Mouse (Mus musculus): ENCODE measurements at regions not wholly inside any gene's neighbourhood (a gene's known extent, or its start where the extent isn't known, plus 50 kb on each side); places are given as distances from the start of the nearest gene placed in this dataset.

DNA sequence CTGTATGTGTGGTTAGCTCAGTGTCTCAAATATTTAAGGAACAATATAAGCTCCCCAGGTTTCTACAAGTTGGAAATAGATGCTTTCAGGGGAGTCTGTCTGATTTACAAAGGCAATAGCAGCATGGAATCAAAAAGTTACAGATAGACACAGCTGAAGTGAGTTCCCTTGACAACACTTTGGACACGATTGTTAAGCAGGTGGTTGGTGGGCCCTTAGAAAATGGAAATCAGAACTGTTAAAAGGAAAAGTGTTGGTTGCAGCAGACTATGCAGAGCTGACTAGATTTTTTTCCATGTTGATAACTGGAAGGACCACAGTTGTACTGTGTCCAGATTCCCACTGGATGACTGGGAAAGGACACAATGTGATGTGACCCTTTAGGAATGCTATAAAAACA, 536.6 kb upstream of the Arid1b start:
- no peaks in the 10 kb centered on the region for H3K9me3 ChIP-seq (replicated peaks; ENCODE audit: control insufficient read depth, low read length)
- H3K9ac ChIP-seq (ENCODE audit: low read depth, low read length), result no peak overlapping the region
- no peak for ATAC-seq (replicated peaks; ENCODE audit: insufficient number of reproducible peaks, low FRiP score, low TSS enrichment)
- no peaks in the 10 kb centered on the region for H3K27me3 ChIP-seq (ENCODE audit: control insufficient read depth, insufficient read depth, low read length)
- H3K27ac ChIP-seq (ENCODE audit: low read depth, low read length), result no peak overlapping the region
- WGBS (ENCODE audit: insufficient replicate concordance), result 75% methylated on average over 1 of the region's 1 CpGs
- no peaks in the 10 kb centered on the region for H3K4me1 ChIP-seq (ENCODE audit: control insufficient read depth, insufficient read depth, low read length)
- H3K4me2 ChIP-seq, result no peak overlapping the region
- H3K4me3 ChIP-seq (ENCODE audit: low read depth, low read length), result no peak overlapping the region
- no peaks in the 10 kb centered on the region for H3K36me3 ChIP-seq (ENCODE audit: control insufficient read depth, insufficient read depth, low read length)

DNA sequence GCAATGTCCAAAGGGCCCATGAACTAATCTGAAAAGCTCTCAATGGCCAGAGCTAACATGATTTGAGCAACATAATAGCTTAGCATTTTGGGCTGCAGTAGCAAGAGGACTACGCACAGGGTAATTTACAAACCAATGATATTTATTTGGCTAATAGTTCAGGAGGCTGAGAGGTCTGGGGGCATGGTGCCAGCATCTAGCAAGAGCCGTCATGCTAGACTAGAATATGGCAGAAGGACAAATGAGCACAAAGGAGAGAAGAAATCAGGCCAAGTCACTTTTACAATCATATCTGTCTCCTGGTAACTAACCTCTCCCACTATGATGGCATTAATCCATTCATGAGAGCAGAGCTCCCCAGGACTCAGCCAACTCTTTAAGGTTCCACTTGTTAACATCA, 532.6 kb upstream of the Arid1b start:
- Histone ChIP-seq H3K4me2 (no peak overlapping the region), H3K4me1 (ENCODE audit: control insufficient read depth, insufficient read depth, low read length) (no peaks in the 10 kb centered on the region), H3K36me3 (ENCODE audit: control insufficient read depth, insufficient read depth, low read length) (no peaks in the 10 kb centered on the region), H3K4me3 (ENCODE audit: low read depth, low read length) (no peak overlapping the region), H3K9me3 (replicated peaks; ENCODE audit: control insufficient read depth, low read length) (no peaks in the 10 kb centered on the region), H3K27me3 (ENCODE audit: control insufficient read depth, insufficient read depth, low read length) (no peaks in the 10 kb centered on the region), H3K27ac (ENCODE audit: low read depth, low read length) (no peak overlapping the region), H3K9ac (ENCODE audit: low read depth, low read length) (no peak overlapping the region)
- WGBS (ENCODE audit: insufficient replicate concordance), result 85% methylated on average over 2 of the region's 2 CpGs
- no peak for ATAC-seq (replicated peaks; ENCODE audit: insufficient number of reproducible peaks, low FRiP score, low TSS enrichment)

DNA sequence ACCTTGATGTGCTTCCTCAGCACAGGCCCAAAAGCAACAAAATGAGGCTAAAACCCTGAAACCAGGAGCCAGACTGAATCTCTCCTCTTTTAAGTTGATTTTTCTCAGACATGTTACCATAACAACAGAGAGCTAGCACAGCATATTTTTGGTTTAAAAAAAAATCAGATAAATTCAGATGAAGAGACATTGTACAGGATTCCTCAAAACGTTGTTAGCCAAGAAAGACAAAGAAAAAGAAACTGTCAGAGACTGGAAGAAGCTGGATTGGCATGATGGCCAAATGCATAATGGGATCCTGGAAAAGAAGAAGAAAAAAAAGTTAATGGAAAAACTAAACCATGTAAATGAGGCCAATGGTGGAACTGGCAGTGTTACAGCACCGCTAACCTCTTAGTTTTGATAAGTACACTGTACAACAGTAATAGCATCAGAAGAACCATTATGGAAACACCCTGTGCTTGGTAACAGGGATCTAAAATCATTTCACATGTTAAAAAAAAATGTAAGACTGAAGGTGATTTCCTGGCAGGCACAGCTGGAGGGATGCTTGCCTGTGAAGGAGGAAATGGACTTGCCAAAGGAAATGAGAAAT, 529.7 kb upstream of the Arid1b start:
- no peaks in the 10 kb centered on the region for H3K27me3 ChIP-seq (ENCODE audit: control insufficient read depth, insufficient read depth, low read length)
- no peaks in the 10 kb centered on the region for H3K4me1 ChIP-seq (ENCODE audit: control insufficient read depth, insufficient read depth, low read length)
- H3K9ac ChIP-seq (ENCODE audit: low read depth, low read length), result no peak overlapping the region
- H3K36me3 ChIP-seq (ENCODE audit: control insufficient read depth, insufficient read depth, low read length), result no peaks in the 10 kb centered on the region
- no peak overlapping the region for H3K4me3 ChIP-seq (ENCODE audit: low read depth, low read length)
- WGBS (ENCODE audit: insufficient replicate concordance), result 61% methylated on average over 2 of the region's 2 CpGs
- H3K27ac ChIP-seq (ENCODE audit: low read depth, low read length), result no peak overlapping the region
- no peaks in the 10 kb centered on the region for H3K9me3 ChIP-seq (replicated peaks; ENCODE audit: control insufficient read depth, low read length)
- H3K4me2 ChIP-seq, result no peak overlapping the region
- ATAC-seq (replicated peaks; ENCODE audit: insufficient number of reproducible peaks, low FRiP score, low TSS enrichment), result no peak

DNA sequence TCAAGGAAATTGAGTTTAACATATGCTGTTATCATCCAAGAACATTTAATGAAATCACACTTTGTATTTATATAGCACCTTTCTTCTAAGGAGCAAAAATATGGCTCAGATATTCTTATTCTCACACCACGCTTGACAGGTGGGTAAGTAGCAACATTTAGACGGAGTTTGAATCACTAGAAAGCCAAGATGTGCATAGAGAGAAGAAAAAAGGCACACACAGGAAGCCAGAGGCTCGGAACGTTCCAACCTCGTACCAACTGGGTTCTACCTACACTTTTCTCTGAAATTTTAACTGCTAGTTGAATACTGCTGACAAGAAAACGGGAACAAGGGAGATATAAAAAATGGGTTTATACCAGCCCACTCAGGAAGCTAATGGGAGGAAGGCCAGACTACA, 528.4 kb upstream of the Arid1b start:
- 81% methylated on average over 6 of the region's 6 CpGs for WGBS (ENCODE audit: insufficient replicate concordance)

DNA sequence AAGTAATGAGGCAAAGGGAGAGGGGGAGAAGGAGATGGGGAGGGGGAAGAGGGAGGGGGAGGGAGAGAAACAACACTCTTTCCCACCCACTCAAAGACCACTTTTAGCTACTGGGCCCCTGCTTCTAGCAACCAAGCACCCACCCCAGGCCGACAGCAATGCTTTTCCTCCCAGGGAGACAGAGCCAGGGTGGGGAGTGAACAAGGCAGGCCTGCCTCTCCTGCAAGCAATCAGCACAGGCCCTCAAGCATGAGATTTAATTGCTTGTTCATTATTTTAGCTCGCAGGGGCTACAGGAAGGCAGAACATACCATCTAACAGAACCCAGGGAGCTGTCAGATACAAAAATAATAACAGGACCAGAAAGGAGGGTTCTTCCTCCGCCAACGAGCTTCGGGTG, 521.7 kb upstream of the Arid1b start:
- ATAC-seq (replicated peaks; ENCODE audit: insufficient number of reproducible peaks, low FRiP score, low TSS enrichment), result no peak
- Histone ChIP-seq H3K27ac (ENCODE audit: low read depth, low read length) (no peak overlapping the region), H3K9me3 (replicated peaks; ENCODE audit: control insufficient read depth, low read length) (no peaks in the 10 kb centered on the region)

More for the DNA sequence above, 528.4 kb upstream of the Arid1b start:
- ATAC-seq (replicated peaks; ENCODE audit: insufficient number of reproducible peaks, low FRiP score, low TSS enrichment), result no peak
- H3K4me2 ChIP-seq, result no peak overlapping the region
- no peaks in the 10 kb centered on the region for H3K4me1 ChIP-seq (ENCODE audit: control insufficient read depth, insufficient read depth, low read length)
- H3K9ac ChIP-seq (ENCODE audit: low read depth, low read length), result no peak overlapping the region
- no peaks in the 10 kb centered on the region for H3K36me3 ChIP-seq (ENCODE audit: control insufficient read depth, insufficient read depth, low read length)
- H3K9me3 ChIP-seq (replicated peaks; ENCODE audit: control insufficient read depth, low read length), result no peaks in the 10 kb centered on the region
- H3K4me3 ChIP-seq (ENCODE audit: low read depth, low read length), result no peak overlapping the region
- no peak overlapping the region for H3K27ac ChIP-seq (ENCODE audit: low read depth, low read length)
- no peaks in the 10 kb centered on the region for H3K27me3 ChIP-seq (ENCODE audit: control insufficient read depth, insufficient read depth, low read length)

DNA sequence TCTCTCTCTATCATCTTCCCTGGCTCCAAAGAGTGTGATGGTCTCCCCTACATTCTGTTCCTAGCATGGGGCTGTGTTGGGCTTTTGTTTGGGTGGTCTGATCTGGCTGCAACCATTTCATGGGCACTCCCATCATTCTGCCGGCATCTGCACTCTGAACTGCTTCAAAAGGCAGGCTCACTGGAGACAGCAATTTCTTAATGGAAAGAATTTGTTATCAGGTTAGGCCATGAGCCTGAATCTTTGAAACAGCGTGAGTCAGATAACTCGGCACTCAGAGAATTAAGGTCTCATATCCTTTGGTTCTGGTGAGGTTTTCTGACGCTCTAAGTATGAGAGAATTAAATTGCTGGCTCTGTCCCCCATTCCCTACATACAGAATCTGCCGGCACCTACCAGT, 519.8 kb upstream of the Arid1b start:
- Histone ChIP-seq H3K9me3 (replicated peaks; ENCODE audit: control insufficient read depth, low read length) (no peaks in the 10 kb centered on the region), H3K27me3 (ENCODE audit: control insufficient read depth, insufficient read depth, low read length) (no peaks in the 10 kb centered on the region), H3K9ac (ENCODE audit: low read depth, low read length) (no peak overlapping the region), H3K4me2 (no peak overlapping the region), H3K4me3 (ENCODE audit: low read depth, low read length) (no peak overlapping the region), H3K4me1 (ENCODE audit: control insufficient read depth, insufficient read depth, low read length) (no peaks in the 10 kb centered on the region; the same call in 1 of the 2 replicates), H3K27ac (ENCODE audit: low read depth, low read length) (no peak overlapping the region), H3K36me3 (ENCODE audit: control insufficient read depth, insufficient read depth, low read length) (no peaks in the 10 kb centered on the region)
- 44% methylated on average over 5 of the region's 5 CpGs for WGBS (ENCODE audit: insufficient replicate concordance)
- ATAC-seq (replicated peaks; ENCODE audit: insufficient number of reproducible peaks, low FRiP score, low TSS enrichment), result no peak

More for the DNA sequence above, 521.7 kb upstream of the Arid1b start:
- H3K27me3 ChIP-seq (ENCODE audit: control insufficient read depth, insufficient read depth, low read length), result no peaks in the 10 kb centered on the region
- no peaks in the 10 kb centered on the region; the same call in 1 of the 2 replicates for H3K4me1 ChIP-seq (ENCODE audit: control insufficient read depth, insufficient read depth, low read length)
- H3K4me3 ChIP-seq (ENCODE audit: low read depth, low read length), result no peak overlapping the region
- 68% methylated on average over 5 of the region's 5 CpGs for WGBS (ENCODE audit: insufficient replicate concordance)
- H3K9ac ChIP-seq (ENCODE audit: low read depth, low read length), result no peak overlapping the region
- H3K36me3 ChIP-seq (ENCODE audit: control insufficient read depth, insufficient read depth, low read length), result no peaks in the 10 kb centered on the region
- no peak overlapping the region for H3K4me2 ChIP-seq

DNA sequence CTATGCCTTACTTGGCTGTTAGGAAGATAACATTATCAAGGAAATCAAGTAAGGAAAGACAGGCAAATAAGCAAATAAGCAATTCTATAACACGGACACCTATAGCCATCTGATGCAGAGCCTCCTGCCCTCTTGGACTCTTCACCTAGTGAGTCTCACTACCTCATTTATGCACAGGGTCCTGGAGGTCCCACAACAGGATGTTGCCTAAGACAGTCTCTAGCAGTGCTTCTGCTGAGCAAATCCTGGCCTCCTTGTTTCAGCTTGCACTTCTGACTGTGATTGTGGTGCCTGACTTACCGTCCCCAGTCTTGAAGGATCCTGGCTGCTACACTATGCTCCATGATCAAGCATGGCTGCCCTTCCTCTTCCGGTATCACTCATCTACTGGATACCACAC, 518.5 kb upstream of the Arid1b start:
- Histone ChIP-seq H3K36me3 (ENCODE audit: control insufficient read depth, insufficient read depth, low read length) (no peaks in the 10 kb centered on the region), H3K27ac (ENCODE audit: low read depth, low read length) (no peak overlapping the region), H3K9ac (ENCODE audit: low read depth, low read length) (no peak overlapping the region), H3K4me3 (ENCODE audit: low read depth, low read length) (no peak overlapping the region), H3K9me3 (replicated peaks; ENCODE audit: control insufficient read depth, low read length) (no peaks in the 10 kb centered on the region), H3K4me2 (no peak overlapping the region), H3K4me1 (ENCODE audit: control insufficient read depth, insufficient read depth, low read length) (no peaks in the 10 kb centered on the region; the same call in 1 of the 2 replicates), H3K27me3 (ENCODE audit: control insufficient read depth, insufficient read depth, low read length) (no peaks in the 10 kb centered on the region)
- no peak for ATAC-seq (replicated peaks; ENCODE audit: insufficient number of reproducible peaks, low FRiP score, low TSS enrichment)
- WGBS (ENCODE audit: insufficient replicate concordance), result 80% methylated on average over 3 of the region's 3 CpGs

DNA sequence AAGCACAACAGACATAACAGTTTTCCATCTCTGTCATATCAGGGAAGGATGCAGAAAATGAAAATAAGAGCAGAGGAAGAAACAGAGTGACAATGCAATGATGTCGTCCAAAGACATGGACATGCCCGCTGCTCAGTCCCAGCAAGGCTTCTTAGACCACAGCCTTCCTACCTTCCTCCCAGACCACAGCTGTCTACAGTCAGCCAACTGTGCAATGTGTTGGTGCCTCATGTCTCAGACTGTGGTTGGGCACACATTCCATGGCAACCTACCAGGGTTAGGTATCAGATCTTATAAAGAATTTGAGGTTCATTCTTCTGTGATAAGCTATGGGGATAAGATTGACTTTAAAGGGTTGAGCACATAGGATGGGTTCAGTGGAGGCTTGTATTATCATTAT, 499.7 kb upstream of the Arid1b start:
- ATAC-seq (replicated peaks; ENCODE audit: insufficient number of reproducible peaks, low FRiP score, low TSS enrichment), result no peak
- WGBS (ENCODE audit: insufficient replicate concordance), result 88% methylated on average over 2 of the region's 2 CpGs
- H3K27ac ChIP-seq (ENCODE audit: low read depth, low read length), result no peak overlapping the region
- H3K36me3 ChIP-seq (ENCODE audit: control insufficient read depth, insufficient read depth, low read length), result no peaks in the 10 kb centered on the region
- no peaks in the 10 kb centered on the region for H3K9me3 ChIP-seq (replicated peaks; ENCODE audit: control insufficient read depth, low read length)
- H3K4me2 ChIP-seq, result no peak overlapping the region
- no peak overlapping the region for H3K9ac ChIP-seq (ENCODE audit: low read depth, low read length)
- H3K27me3 ChIP-seq (ENCODE audit: control insufficient read depth, insufficient read depth, low read length), result no peaks in the 10 kb centered on the region
- H3K4me1 ChIP-seq (ENCODE audit: control insufficient read depth, insufficient read depth, low read length), result peaks cover 9% of the 10 kb centered on the region; the same call in 1 of the 2 replicates
- H3K4me3 ChIP-seq (ENCODE audit: low read depth, low read length), result no peak overlapping the region

DNA sequence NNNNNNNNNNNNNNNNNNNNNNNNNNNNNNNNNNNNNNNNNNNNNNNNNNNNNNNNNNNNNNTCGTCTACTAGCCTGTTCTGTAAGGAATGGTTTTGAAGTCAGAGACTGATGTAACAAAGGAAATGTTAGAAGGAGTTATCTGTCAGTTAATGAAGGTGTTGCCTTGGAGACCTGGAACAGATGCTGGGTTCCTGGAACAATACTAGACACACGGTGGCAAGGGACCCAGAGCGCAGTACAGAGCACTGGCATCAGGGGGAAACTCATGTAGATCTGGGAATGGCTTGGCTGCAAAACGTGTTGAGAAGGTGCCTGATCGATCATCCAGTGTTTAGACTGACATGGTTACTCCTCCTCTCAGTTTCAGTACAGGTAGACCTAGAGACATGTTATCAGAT, 493.6 kb upstream of the Arid1b start:
- no peaks in the 10 kb centered on the region for H3K27me3 ChIP-seq (ENCODE audit: control insufficient read depth, insufficient read depth, low read length)
- H3K36me3 ChIP-seq (ENCODE audit: control insufficient read depth, insufficient read depth, low read length), result no peaks in the 10 kb centered on the region
- H3K4me1 ChIP-seq (ENCODE audit: control insufficient read depth, insufficient read depth, low read length), result peaks cover 9% of the 10 kb centered on the region; the same call in 1 of the 2 replicates
- no peak overlapping the region for H3K4me2 ChIP-seq
- no peak overlapping the region for H3K9ac ChIP-seq (ENCODE audit: low read depth, low read length)
- H3K27ac ChIP-seq (ENCODE audit: low read depth, low read length), result no peak overlapping the region
- 66% methylated on average over 5 of the region's 5 CpGs for WGBS (ENCODE audit: insufficient replicate concordance)
- ATAC-seq (replicated peaks; ENCODE audit: insufficient number of reproducible peaks, low FRiP score, low TSS enrichment), result no peak
- no peak overlapping the region for H3K4me3 ChIP-seq (ENCODE audit: low read depth, low read length)
- no peaks in the 10 kb centered on the region for H3K9me3 ChIP-seq (replicated peaks; ENCODE audit: control insufficient read depth, low read length)
